Mouse (Mus musculus) CD4-positive naive resting alpha-beta T cell, adult 57 days (primary cell): ENCODE data around the gene Ccdc71l. TPM values are rescaled to one million over a fixed set of nuclear protein-coding genes. Genes with fewer than 3 reads are reported as not detected.

Experiments used
- total RNA-seq: library from RNA; stranded (reverse); gene quantifications from one replicate; pipeline ENCODE4 v1.2.4, GENCODE M21; 2023

The Ccdc71l gene
- total RNA-seq, result 14.2 TPM

DNA sequence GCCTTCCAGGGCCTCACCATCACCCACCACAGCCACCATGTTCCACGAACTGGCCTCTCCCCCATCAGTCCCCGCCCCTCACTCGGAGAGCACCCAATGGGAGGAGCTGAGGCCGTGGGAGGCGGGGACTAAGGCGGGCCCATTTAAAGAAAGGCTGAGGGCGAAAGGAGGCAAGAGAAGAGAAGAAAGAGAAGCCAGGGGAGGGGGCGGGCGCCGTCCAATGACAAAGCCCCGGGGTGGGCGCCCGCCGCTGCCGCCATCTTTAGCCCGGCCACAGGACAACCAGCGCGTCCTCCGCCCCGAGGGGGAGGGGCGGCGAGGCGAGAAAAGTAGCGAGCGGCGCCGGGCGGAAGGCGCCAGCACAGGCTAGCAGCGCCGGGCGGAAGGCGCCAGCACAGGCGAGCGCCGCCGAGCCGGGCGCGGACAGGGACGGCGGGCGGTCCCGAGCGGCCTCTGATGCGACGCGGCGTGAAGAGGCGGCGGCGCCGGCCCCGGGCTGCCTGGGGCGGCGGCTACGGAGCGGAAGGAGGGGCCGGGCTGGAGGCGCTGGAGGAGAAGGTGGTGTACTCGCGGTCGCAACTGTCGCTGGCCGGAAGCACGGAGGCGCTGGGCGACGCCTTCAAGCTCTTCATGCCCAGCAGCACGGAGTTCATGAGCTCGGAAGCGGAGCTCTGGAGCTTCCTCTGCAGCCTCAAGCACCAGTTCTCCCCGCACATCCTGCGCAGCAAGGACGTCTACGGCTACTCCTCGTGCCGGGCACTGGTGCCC lies at the start of gene Ccdc71l:
TSS of gene Ccdc71l (plus strand) at position 177 of the 768 bp plus-strand sequence.

Other genes starting within 250 kb of the Ccdc71l start
- gene Pik3cg, start 170.0 kb upstream of the Ccdc71l start, total RNA-seq, result 37.7 TPM